ENCODE assay signal across 9 mouse cellular contexts in the genomic region with DNA sequence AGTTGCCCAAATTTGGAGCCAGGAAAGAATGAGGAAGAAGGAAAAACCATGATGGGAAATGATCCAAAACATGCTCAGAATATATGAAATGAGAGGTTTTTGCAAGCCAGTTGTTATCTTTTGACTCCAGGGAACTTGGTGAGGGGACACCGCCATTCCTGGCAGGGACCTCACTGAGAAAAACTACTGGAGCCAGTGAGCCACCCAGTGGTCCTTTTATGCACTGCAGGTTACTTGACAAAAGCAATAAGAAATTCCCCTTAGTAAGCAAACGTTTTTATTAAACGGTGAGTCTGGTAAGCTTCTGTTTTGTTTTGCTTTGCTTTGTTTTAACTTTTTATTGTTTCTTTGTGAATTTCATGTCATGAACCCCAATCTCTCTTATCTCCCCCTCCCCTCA.
A peak's percentile ranks its signal among the peaks of the same experiment; 100 is the strongest.
DNase-seq lines count a peak whose midpoint lies in the region; ATAC-seq and TF ChIP-seq lines count a peak whose summit lies in the region.
"Had no signal": no experiment of that assay in that cellular context is flagged by ENCODE, and none has a peak within 500 bp of the region (broad histone marks: within the 10 kb centered on the region; RNA-seq: fewer than 3 reads in every experiment).

No protein-coding gene starts in this region.

- H3K36me3 ChIP-seq in hindbrain, embryonic 14.5 days (replicated peaks; ENCODE audit: control insufficient read depth, insufficient read depth) = no peaks in the 10 kb centered on the region
- no peaks in the 10 kb centered on the region for H3K36me3 ChIP-seq in hindbrain, embryonic 13.5 days
- H3K36me3 ChIP-seq in liver, adult 2 months (ENCODE audit: control insufficient read depth, insufficient read depth, low read length) = no peaks in the 10 kb centered on the region

- no peaks in the 10 kb centered on the region for H3K4me1 ChIP-seq in hindbrain, embryonic 14.5 days (replicated peaks; ENCODE audit: control insufficient read depth, insufficient read depth, low read length)
- no peaks in the 10 kb centered on the region for H3K4me1 ChIP-seq in hindbrain, embryonic 13.5 days (replicated peaks)
- no peaks in the 10 kb centered on the region for H3K4me1 ChIP-seq in liver, adult 2 months (ENCODE audit: control insufficient read depth, insufficient read depth, low read length)

- no peaks in the 10 kb centered on the region for H3K79me2 ChIP-seq in liver, adult 2 months (ENCODE audit: control insufficient read depth, insufficient read depth, low read length)

- H3K4me3 ChIP-seq in hindbrain, embryonic 14.5 days (replicated peaks; ENCODE audit: low read length) = no peak overlapping the region
- H3K4me3 ChIP-seq in hindbrain, embryonic 13.5 days = no peak overlapping the region
- H3K4me3 ChIP-seq in liver, adult 2 months (ENCODE audit: insufficient read depth, low read depth, low read length) = no peak overlapping the region
- H3K4me3 ChIP-seq: erythroblast, embryonic 14.5 days had no signal

- TF ChIP-seq CTCF in liver, adult 2 months (IDR thresholded peaks at IDR 0.05; ENCODE audit: low read depth, low read length) = peak; percentile 60

- WGBS in hindbrain, embryonic 14.5 days = 12% methylated on average over 3 of the region's 3 CpGs
- 11% methylated on average over 3 of the region's 3 CpGs for WGBS in hindbrain, embryonic 13.5 days
- WGBS in liver, adult 2 months = 3% methylated on average over 3 of the region's 3 CpGs

- no peak for TF ChIP-seq POLR2A in liver, adult 2 months (IDR thresholded peaks at IDR 0.05; ENCODE audit: extremely low read depth, insufficient read depth, low read length)

- no peak overlapping the region for H3K9ac ChIP-seq in hindbrain, embryonic 14.5 days
- H3K9ac ChIP-seq in hindbrain, embryonic 13.5 days = no peak overlapping the region
- H3K9ac ChIP-seq in liver, adult 2 months (ENCODE audit: low read depth, low read length) = no peak overlapping the region

- H3K27me3 ChIP-seq in hindbrain, embryonic 14.5 days (ENCODE audit: control insufficient read depth, insufficient read depth, low read length) = peaks cover 10% of the 10 kb centered on the region; the same call in 1 of the 2 replicates
- peaks cover 33% of the 10 kb centered on the region for H3K27me3 ChIP-seq in hindbrain, embryonic 13.5 days
- H3K27me3 ChIP-seq in liver, adult 2 months (ENCODE audit: control insufficient read depth, insufficient read depth, low read length) = no peaks in the 10 kb centered on the region

- H3K27ac ChIP-seq in hindbrain, embryonic 14.5 days = no peak overlapping the region
- H3K27ac ChIP-seq in hindbrain, embryonic 13.5 days = no peak overlapping the region
- H3K27ac ChIP-seq in liver, adult 2 months (replicated peaks; ENCODE audit: insufficient read depth, low read depth, low read length) = no peak overlapping the region

- peak; percentile 37; the same call in 1 of the 2 replicates for ATAC-seq in hindbrain, embryonic 14.5 days (ENCODE audit: low FRiP score)
- no peak for ATAC-seq in hindbrain, embryonic 13.5 days (ENCODE audit: low FRiP score)

- no peak overlapping the region for H3K4me2 ChIP-seq in hindbrain, embryonic 14.5 days (replicated peaks)
- H3K4me2 ChIP-seq in hindbrain, embryonic 13.5 days = no peak overlapping the region

- no peaks in the 10 kb centered on the region for H3K9me3 ChIP-seq in hindbrain, embryonic 14.5 days (ENCODE audit: control insufficient read depth, low read length)
- no peaks in the 10 kb centered on the region for H3K9me3 ChIP-seq in hindbrain, embryonic 13.5 days

- DNase-seq in hindbrain, embryonic 14.5 days (ENCODE audit: low spot score) = peak; percentile 84
- peak; percentile 77 for DNase-seq in adipocyte (ENCODE audit: low spot score)
- DNase-seq in embryo, embryonic 10.5 days (ENCODE audit: low spot score) = peak; percentile 89
- DNase-seq in kidney, postnatal 10 days = peak; percentile 76
- DNase-seq in liver, adult 2 months (ENCODE audit: extremely low read depth, low read depth, low spot score) = peak; percentile 49
- peak; percentile 65 for DNase-seq in right cerebral cortex, adult 18-20 months
- DNase-seq in spleen, postnatal 36 days (ENCODE audit: low spot score in 2 of 2) = no peak

Comparison
In these comparisons a context has a peak if more than half of its experiments do, and no peak if none do; other contexts are left out.
1. DNase-seq: peak in hindbrain, embryonic 14.5 days (single experiment), adipocyte (single experiment), embryo, embryonic 10.5 days (single experiment), kidney, postnatal 10 days (single experiment), liver, adult 2 months (single experiment) and right cerebral cortex, adult 18-20 months (single experiment); none in spleen, postnatal 36 days (0 of 2).